Comparison of ENCODE assay signal across 1 mouse cellular context in genomic region chr7:3691919-3692318, GRCm38 (mm10).
TF ChIP-seq lines count a peak whose summit lies in the region.

No protein-coding gene starts in this region.

TF ChIP-seq in CH12.LX, 34 proteins besides CTCF, POLR2A, EP300 and RAD21 (continued from another document):
- TF ChIP-seq GABPA (IDR thresholded peaks at IDR 0.05; ENCODE audit: insufficient replicate concordance, low read depth, low read length) = no peak
- TF ChIP-seq HCFC1 (IDR thresholded peaks at IDR 0.05; ENCODE audit: low read depth, low read length) = no peak
- TF ChIP-seq MAFK (IDR thresholded peaks at IDR 0.05; ENCODE audit: insufficient replicate concordance, low read length) = no peak
- no peak for TF ChIP-seq JUN (IDR thresholded peaks at IDR 0.05; ENCODE audit: insufficient read depth, low read depth, low read length)
